Mouse (Mus musculus) colon, adult 2 months (tissue): ENCODE measurements around the gene Setdb2. TPM values are rescaled to one million over a fixed set of nuclear protein-coding genes. Genes with fewer than 3 reads are reported as not detected.

Source experiments
- polyA plus RNA-seq: library from polyadenylated mRNA; depleted of rRNA; stranded (reverse); fragments of >200 nt; gene quantifications from 2 replicates; pipeline ENCODE4 v1.2.3, GENCODE M21; 2012; rRNA removed

The Setdb2 gene
- 5.8 and 8.5 TPM in 2 replicates for polyA plus RNA-seq

DNA sequence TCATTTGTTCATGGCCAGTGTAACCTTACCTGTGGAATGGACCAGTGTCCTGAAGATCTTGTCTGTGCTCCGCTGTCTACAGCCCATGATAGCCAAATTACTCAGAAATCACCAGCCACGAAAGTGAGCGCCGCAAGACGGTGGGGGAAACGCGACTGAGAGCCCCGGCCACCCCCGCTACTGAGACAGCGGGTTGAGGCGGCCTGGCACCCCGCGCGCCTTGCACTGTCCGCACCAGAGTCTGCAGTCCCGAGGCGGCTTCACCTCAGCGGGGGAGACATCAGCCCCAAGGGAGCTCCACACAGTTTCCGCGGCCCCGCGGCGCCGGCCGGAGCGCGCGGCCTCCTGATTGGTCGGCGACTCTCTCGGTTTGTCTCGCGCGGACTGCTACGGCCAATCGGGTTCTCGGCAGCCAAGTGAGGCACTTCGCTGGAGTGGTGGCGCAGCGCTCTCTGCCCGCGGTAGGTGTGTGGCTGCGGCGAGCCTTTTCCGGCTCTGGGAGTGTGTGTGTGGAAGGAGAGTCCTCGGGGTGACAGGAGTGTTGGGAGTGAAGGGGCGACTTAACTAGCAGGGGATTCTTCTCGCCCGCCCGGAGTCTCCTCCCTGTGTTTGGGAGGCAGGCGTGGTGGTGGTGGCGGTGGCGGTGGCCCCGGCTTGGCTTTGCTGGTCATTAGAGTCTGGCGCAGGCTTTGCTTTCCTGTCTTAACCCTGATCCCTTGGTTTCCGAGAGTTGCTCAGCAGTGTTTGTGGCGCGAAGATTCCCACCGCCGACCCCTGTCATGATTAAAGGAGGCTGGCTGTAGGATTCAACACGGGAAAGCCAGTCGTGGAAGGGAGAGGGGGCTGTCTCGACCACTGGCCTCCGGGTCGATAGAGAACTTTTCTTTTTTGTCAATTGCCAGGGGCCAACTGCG, at the start of gene Setdb2, which contains the start of gene Cab39l:
Gene Setdb2 (minus strand): TSS at position 327 of the 914 bp plus-strand sequence.
Gene Cab39l (plus strand): TSS at position 415 of the 914 bp plus-strand sequence.

DNA sequence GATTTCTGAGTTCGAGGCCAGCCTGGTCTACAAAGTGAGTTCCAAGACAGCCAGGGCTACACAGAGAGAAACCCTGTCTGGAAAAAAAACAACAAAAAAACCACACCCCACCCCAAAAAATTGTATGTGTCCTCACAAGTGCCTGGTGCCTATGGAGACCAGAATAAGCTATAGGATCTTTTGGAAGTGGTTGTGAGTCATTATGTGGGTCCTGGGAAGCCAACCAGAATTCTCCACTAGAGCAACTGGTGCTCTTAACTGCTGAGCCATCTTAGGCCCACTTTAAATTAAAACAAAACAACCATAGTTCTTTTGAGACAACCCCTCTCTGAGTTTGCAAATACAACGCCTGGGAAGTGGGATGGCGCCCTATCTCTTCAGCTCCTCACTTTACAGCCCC, 45.4 kb downstream of the Setdb2 start, which contains the start of gene Phf11c:
Gene Phf11c (minus strand): TSS at position 101 of the 400 bp plus-strand sequence.

DNA sequence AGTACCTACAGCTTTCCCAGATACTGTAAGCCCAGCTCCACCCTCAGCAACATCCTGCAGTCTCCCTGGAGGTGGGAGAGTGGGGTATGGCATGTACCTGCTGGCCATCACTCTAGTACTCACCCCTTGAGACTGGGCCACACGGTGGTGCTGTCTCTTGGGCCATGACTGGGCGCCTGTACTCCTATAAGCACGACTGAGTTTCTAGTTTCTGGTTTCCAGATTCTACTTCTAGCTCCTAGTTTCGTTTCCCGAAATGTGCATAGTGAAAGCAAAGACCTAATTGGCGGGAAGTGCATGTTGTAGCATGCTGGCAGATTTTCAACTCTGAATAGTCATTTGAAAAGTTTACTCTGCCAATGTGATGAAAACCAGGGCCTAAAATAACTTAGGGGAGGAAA, 75.4 kb downstream of the Setdb2 start, which contains the start of gene Phf11d:
Gene Phf11d (minus strand): TSS at position 227 of the 401 bp plus-strand sequence.

Other genes starting within 250 kb of the Setdb2 start
- gene Rcbtb1, start 239.7 kb downstream of the Setdb2 start, polyA plus RNA-seq: 14.5 and 15.6 TPM in 2 replicates
- gene Gm6904, start 180.7 kb downstream of the Setdb2 start, polyA plus RNA-seq: not detected in 2 replicates
- 0.16 and 0.27 TPM in 2 replicates for gene Phf11a, start 143.4 kb downstream of the Setdb2 start, polyA plus RNA-seq
- gene Phf11b, start 99.5 kb downstream of the Setdb2 start, polyA plus RNA-seq: 0.31 and 0.72 TPM in 2 replicates
- gene Phf11d, start 75.4 kb downstream of the Setdb2 start, polyA plus RNA-seq: 3.6 and 4.1 TPM in 2 replicates
- gene Phf11c, start 45.5 kb downstream of the Setdb2 start, polyA plus RNA-seq: 0.38 and 0.39 TPM in 2 replicates
- 4.6 and 4.7 TPM in 2 replicates for gene Cab39l, start 88 bp upstream of the Setdb2 start, polyA plus RNA-seq
- gene Cdadc1, start 157.1 kb upstream of the Setdb2 start, polyA plus RNA-seq: 2.8 and 3.6 TPM in 2 replicates
- 82.6 and 88.3 TPM in 2 replicates for gene Shisa2, start 184.4 kb upstream of the Setdb2 start, polyA plus RNA-seq